Mouse (Mus musculus) bone marrow macrophage, adult 2 months (primary cell): ENCODE results near the gene Tceal9.

Experiments
- CTCF ChIP-seq: IDR thresholded peaks from 2 replicates; pipeline ENCODE4 v1.5.1; 2012; ENCODE audit warnings: low read depth, mild to moderate bottlenecking, low read length, moderate library complexity
- POLR2A ChIP-seq: IDR thresholded peaks from 2 replicates; pipeline ENCODE4 v1.6.1; 2012; ENCODE audit warnings: mild to moderate bottlenecking, low read depth, low read length, borderline replicate concordance

DNA sequence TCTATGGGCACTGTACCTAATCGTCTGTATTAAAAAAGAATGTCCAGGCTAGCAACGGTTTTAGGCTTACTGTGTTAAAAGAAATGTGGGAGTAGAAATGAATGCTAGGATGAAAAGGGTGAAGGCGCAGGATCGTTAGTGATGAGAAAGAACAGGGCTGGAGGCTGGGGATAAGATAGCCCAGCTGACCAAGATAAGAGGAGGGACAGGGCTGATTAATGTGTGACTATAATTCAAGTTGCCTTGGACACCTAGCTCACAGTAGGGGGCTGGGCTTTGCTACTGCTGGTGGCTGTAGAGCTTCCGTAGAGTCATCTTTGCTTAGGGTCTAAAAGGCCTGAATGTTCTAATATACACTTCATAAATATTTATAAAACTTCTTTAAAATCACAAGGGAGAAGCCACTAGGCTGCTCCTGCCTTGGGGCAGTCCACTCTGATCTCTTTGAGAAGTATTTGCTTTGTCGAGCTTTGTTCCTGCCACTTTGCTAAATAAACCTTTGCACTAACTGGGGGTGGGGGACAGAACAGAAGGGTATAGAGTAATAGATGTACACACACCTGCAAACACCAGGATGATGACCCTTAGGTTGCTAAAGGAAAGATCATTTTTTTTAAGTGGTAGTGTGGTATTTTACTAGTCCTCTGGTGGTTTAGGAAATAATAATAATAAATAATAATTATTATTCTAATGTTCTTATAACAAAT is 7.3 kb downstream of the Tceal9 start:
- TF ChIP-seq CTCF, result no peak
- no peak for TF ChIP-seq POLR2A
